Mouse (Mus musculus): ENCODE measurements around the gene Zc3h7b. TPM values are rescaled to one million over a fixed set of nuclear protein-coding genes. Genes with fewer than 3 reads are reported as not detected.

The Zc3h7b gene
- polyA plus RNA-seq, 1 experiment from 2014 or later = 63.8 TPM

DNA sequence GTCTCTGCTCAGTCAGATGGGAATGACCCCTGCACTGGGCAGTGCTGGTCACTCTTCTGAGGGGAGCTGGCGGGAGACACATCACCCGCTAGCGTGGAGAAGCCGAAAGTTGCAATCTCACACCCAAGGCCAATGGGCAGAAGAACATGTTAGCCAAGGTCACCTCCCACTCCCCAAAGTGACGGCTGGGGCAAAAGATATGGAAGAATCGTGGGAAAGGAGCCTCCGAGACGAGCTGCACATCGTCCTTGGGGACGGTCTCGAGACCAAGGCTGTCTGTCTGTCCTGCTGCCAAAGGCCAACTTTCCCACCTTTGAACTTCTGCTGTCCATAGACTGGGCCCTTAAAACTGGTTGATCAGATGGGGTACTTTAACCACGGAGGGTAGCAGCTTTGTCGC lies 42.7 kb downstream of the Zc3h7b start:
- H3K9me3 ChIP-seq (ENCODE audit: control insufficient read depth, low read length) = no peaks in the 10 kb centered on the region
- DNase-seq = no peak
- ATAC-seq (ENCODE audit: low FRiP score, low TSS enrichment) = no peak
- H3K27me3 ChIP-seq (ENCODE audit: control insufficient read depth, insufficient read depth, low read length) = no peaks in the 10 kb centered on the region
- no peak overlapping the region for H3K27ac ChIP-seq (replicated peaks; ENCODE audit: low read depth, low read length)
- no peak overlapping the region for H3K4me3 ChIP-seq (replicated peaks; ENCODE audit: low read depth, low read length)
- H3K4me1 ChIP-seq (ENCODE audit: control insufficient read depth, insufficient read depth, low read length) = no peaks in the 10 kb centered on the region
- H3K9ac ChIP-seq (replicated peaks; ENCODE audit: low read length) = no peak overlapping the region
- no peak overlapping the region for H3K4me2 ChIP-seq (ENCODE audit: low read length)
- peaks cover 84% of the 10 kb centered on the region for H3K36me3 ChIP-seq (ENCODE audit: control insufficient read depth, insufficient read depth, low read length)
- WGBS = 96% methylated on average over 13 of the region's 13 CpGs

DNA sequence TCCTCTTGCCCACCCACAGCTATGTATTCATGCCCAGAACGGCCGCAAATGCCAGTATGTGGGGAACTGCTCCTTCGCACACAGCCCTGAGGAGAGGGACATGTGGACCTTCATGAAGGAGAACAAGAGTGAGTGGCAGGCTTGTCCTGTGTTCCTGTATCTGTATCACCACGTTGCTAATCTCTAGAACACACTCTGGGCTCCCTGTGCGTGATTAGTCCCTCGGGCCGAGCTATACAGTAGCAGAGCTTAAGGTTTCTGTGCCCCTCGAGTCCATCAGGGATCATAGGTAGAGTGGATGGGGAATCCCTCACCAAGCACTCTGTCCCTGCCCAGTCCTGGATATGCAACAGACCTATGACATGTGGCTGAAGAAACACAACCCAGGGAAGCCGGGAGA lies 47.6 kb downstream of the Zc3h7b start:
- Histone ChIP-seq H3K36me3 (ENCODE audit: control insufficient read depth, insufficient read depth, low read length) (peaks cover 74% of the 10 kb centered on the region), H3K4me1 (ENCODE audit: control insufficient read depth, insufficient read depth, low read length) (no peaks in the 10 kb centered on the region), H3K4me2 (ENCODE audit: low read length) (no peak overlapping the region), H3K9ac (replicated peaks; ENCODE audit: low read length) (no peak overlapping the region), H3K4me3 (replicated peaks; ENCODE audit: low read depth, low read length) (no peak overlapping the region), H3K27me3 (ENCODE audit: control insufficient read depth, insufficient read depth, low read length) (no peaks in the 10 kb centered on the region), H3K9me3 (ENCODE audit: control insufficient read depth, low read length) (no peaks in the 10 kb centered on the region), H3K27ac (replicated peaks; ENCODE audit: low read depth, low read length) (no peak overlapping the region)
- ATAC-seq (ENCODE audit: low FRiP score, low TSS enrichment) (no peak), DNase-seq (no peak)
- 94% methylated on average over 9 of the region's 9 CpGs for WGBS

DNA sequence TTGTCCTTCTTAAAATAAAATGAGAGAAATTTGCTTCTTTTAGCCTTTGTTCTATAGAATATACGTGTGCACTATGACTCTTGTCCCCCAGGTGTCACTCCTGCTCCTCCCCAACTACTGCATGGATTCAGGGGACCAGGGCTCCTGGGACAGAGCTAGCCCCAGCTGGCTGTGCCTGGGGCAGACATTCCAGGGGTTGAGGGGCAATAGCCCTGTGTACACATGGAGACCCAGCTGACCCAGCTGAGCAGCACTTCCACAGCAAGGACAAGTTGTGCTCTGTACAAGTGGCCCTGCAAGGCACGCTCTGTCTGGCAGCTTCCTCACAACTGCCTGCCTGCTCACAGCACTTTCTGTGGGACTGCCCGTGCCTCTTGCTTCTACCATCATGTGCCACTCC lies 51.4 kb downstream of the Zc3h7b start:
- H3K36me3 ChIP-seq (ENCODE audit: control insufficient read depth, insufficient read depth, low read length) = peaks cover 53% of the 10 kb centered on the region
- H3K27me3 ChIP-seq (ENCODE audit: control insufficient read depth, insufficient read depth, low read length) = no peaks in the 10 kb centered on the region
- no peak overlapping the region for H3K27ac ChIP-seq (replicated peaks; ENCODE audit: low read depth, low read length)
- H3K4me2 ChIP-seq (ENCODE audit: low read length) = no peak overlapping the region
- 80% methylated on average over 3 of the region's 3 CpGs for WGBS
- DNase-seq (peak; percentile 31), ATAC-seq (ENCODE audit: low FRiP score, low TSS enrichment) (no peak)
- no peak overlapping the region for H3K9ac ChIP-seq (replicated peaks; ENCODE audit: low read length)
- H3K4me1 ChIP-seq (ENCODE audit: control insufficient read depth, insufficient read depth, low read length) = no peaks in the 10 kb centered on the region
- H3K4me3 ChIP-seq (replicated peaks; ENCODE audit: low read depth, low read length) = no peak overlapping the region
- H3K9me3 ChIP-seq (ENCODE audit: control insufficient read depth, low read length) = no peaks in the 10 kb centered on the region

DNA sequence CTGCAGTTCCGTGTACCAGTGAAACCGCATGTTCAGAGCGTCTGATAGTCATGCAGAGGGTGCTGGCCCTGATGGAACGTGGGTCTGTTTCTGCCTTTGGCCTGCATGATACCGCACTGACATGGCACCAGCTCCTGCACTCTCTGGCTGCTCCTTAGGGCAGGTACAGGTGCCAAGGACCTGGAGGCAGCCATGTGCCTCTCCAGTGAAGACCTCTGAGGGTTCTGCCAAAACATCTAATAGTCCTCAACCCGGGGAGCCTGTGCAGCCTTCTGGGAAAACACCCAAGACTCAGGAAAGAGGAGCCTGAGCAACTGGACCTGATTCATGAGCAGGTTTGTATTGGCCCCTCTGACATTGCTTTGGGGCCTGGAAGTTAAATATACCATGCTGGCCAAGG lies 53.0 kb downstream of the Zc3h7b start:
- Histone ChIP-seq H3K27ac (replicated peaks; ENCODE audit: low read depth, low read length) (no peak overlapping the region), H3K4me2 (ENCODE audit: low read length) (no peak overlapping the region), H3K9me3 (ENCODE audit: control insufficient read depth, low read length) (no peaks in the 10 kb centered on the region), H3K27me3 (ENCODE audit: control insufficient read depth, insufficient read depth, low read length) (no peaks in the 10 kb centered on the region), H3K4me1 (ENCODE audit: control insufficient read depth, insufficient read depth, low read length) (peaks cover 10% of the 10 kb centered on the region), H3K4me3 (replicated peaks; ENCODE audit: low read depth, low read length) (no peak overlapping the region), H3K9ac (replicated peaks; ENCODE audit: low read length) (no peak overlapping the region), H3K36me3 (ENCODE audit: control insufficient read depth, insufficient read depth, low read length) (peaks cover 37% of the 10 kb centered on the region)
- no peak for DNase-seq
- ATAC-seq (ENCODE audit: low FRiP score, low TSS enrichment) = no peak
- 89% methylated on average over 6 of the region's 6 CpGs for WGBS

DNA sequence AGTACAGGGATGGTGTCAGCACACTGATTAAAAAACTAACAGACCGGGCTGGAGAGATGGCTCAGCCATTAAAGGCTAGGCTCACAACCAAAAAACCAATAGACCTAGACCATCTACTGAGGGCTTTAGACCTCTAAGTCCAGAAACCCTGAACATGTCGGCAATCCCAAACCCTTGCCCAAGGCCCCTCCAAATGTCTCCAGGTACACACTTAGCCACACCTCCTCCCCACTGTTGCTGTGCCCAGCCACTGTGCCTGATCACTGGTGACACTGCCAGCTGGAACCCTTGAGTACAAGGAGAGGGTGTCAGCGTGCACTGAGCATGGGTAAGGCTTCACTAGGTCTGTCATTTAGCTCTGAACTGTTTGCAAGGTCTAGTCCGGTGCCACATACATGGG lies 53.6 kb downstream of the Zc3h7b start:
- Histone ChIP-seq H3K9me3 (ENCODE audit: control insufficient read depth, low read length) (no peaks in the 10 kb centered on the region), H3K27ac (replicated peaks; ENCODE audit: low read depth, low read length) (no peak overlapping the region), H3K9ac (replicated peaks; ENCODE audit: low read length) (no peak overlapping the region), H3K36me3 (ENCODE audit: control insufficient read depth, insufficient read depth, low read length) (peaks cover 32% of the 10 kb centered on the region), H3K4me1 (ENCODE audit: control insufficient read depth, insufficient read depth, low read length) (peaks cover 15% of the 10 kb centered on the region), H3K4me2 (ENCODE audit: low read length) (no peak overlapping the region), H3K27me3 (ENCODE audit: control insufficient read depth, insufficient read depth, low read length) (no peaks in the 10 kb centered on the region), H3K4me3 (replicated peaks; ENCODE audit: low read depth, low read length) (no peak overlapping the region)
- 94% methylated on average over 4 of the region's 4 CpGs for WGBS
- DNase-seq (no peak), ATAC-seq (ENCODE audit: low FRiP score, low TSS enrichment) (no peak)

DNA sequence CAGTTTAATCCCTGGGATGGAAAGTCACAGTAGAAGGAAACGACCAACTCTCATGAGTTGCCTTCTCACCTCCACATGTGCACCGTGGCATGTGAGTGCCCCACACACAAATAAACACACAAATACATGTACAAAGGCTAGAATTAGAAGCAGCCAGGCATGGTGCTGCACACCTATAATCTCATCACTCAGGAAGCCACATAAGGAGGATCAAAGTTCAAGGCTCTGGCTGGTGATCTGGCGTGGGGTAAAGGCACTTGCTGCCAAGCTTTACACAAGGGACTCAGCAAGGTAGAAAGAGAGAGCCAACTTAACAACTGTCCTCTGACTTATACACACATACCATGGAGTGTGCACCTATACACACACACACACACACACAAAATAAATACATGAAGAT lies 55.5 kb downstream of the Zc3h7b start:
- no peak overlapping the region for H3K27ac ChIP-seq (replicated peaks; ENCODE audit: low read depth, low read length)
- H3K4me1 ChIP-seq (ENCODE audit: control insufficient read depth, insufficient read depth, low read length) = peaks cover 15% of the 10 kb centered on the region
- no peak overlapping the region for H3K4me2 ChIP-seq (ENCODE audit: low read length)
- no peak for DNase-seq
- ATAC-seq (ENCODE audit: low FRiP score, low TSS enrichment) = no peak
- 92% methylated on average over 3 of the region's 3 CpGs for WGBS
- H3K36me3 ChIP-seq (ENCODE audit: control insufficient read depth, insufficient read depth, low read length) = peaks cover 16% of the 10 kb centered on the region
- no peak overlapping the region for H3K9ac ChIP-seq (replicated peaks; ENCODE audit: low read length)
- H3K9me3 ChIP-seq (ENCODE audit: control insufficient read depth, low read length) = no peaks in the 10 kb centered on the region
- no peak overlapping the region for H3K4me3 ChIP-seq (replicated peaks; ENCODE audit: low read depth, low read length)
- H3K27me3 ChIP-seq (ENCODE audit: control insufficient read depth, insufficient read depth, low read length) = no peaks in the 10 kb centered on the region

DNA sequence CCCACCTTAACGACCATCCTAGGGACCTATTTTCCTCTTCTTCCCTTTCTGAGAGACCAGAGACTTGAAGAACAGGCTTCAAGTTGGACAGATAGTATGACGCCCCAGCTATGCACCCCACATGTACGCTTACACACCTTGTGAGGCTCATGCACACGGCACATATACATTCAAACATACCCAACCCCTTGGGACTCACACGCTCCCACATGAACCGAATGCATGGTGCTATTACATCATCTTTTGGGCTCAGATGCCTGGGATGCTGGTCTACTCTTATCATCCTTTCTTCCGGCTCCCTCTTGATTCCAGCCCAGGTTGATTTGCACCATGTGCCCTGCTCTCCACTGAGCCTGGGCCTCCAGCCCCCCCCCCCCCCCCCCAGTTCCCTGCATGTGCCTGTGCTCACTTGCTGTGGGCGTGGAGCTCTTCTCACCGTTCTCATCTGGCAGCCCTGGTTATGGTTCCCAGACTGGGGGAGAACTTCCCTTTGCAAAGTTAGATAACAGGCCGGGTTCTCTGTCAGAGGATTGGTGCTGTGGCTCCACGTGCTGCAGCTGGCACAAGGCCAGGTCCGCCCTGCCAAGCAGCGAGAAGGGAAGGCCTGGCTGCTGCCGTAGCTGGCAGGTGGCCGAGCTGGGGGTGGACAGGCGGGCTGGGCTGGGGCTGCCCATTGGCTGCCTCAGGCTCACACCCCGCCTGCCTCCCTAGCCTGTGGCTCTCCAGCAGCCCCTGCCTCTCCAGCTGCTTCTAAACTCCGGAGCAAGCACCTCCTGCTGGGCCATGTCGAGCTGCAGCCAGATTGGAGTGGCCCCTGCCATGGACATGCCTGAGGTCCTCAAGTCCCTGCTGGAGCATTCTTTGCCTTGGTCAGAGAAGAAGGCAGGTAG lies 57.4 kb downstream of the Zc3h7b start, which contains the start of gene Tef:
TSS of gene Tef (plus strand) at position 421 of the 890 bp plus-strand sequence.
- 27% methylated on average over 19 of the region's 19 CpGs for WGBS
- H3K27ac ChIP-seq (replicated peaks; ENCODE audit: low read depth, low read length) = peak within 1 kb of the TSS; percentile 66
- H3K36me3 ChIP-seq (ENCODE audit: control insufficient read depth, insufficient read depth, low read length) = 0 out of 2 replicates have a peak, but pooled peaks cover 3% of the 10 kb centered on the region
- no peak within 1 kb of the TSS; the same call in 1 of the 2 replicates for H3K9ac ChIP-seq (replicated peaks; ENCODE audit: low read length)
- peaks cover 15% of the 10 kb centered on the region for H3K4me1 ChIP-seq (ENCODE audit: control insufficient read depth, insufficient read depth, low read length)
- ATAC-seq (ENCODE audit: low FRiP score, low TSS enrichment) (peak; percentile 95), DNase-seq (peak; percentile 95)
- H3K4me2 ChIP-seq (ENCODE audit: low read length) = peak within 1 kb of the TSS; percentile 50
- no peaks in the 10 kb centered on the region for H3K27me3 ChIP-seq (ENCODE audit: control insufficient read depth, insufficient read depth, low read length)
- no peaks in the 10 kb centered on the region for H3K9me3 ChIP-seq (ENCODE audit: control insufficient read depth, low read length)
- H3K4me3 ChIP-seq (replicated peaks; ENCODE audit: low read depth, low read length) = peak within 1 kb of the TSS; percentile 17

DNA sequence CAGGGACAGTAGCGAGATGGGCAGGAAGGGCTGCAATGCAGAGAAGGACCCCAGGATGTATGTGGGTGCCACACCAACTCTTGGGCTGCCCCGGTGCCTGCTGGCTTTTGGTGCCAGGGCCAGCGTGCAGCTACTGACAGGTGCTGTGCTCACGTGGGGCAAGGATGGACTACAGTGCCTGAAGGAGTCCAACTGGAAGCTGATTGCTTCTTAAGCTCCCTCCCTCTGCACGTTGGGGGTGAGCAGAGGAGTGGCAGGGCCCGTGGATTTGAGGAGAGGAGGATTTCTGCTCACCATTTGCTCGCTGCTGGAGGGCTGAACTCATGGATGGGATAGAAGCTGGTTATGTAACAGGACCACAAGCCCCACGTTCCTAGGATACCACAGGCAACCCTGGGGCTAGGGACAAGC lies 58.1 kb downstream of the Zc3h7b start:
- Histone ChIP-seq H3K9me3 (ENCODE audit: control insufficient read depth, low read length) (no peaks in the 10 kb centered on the region), H3K9ac (replicated peaks; ENCODE audit: low read length) (no peak overlapping the region; the same call in 1 of the 2 replicates), H3K36me3 (ENCODE audit: control insufficient read depth, insufficient read depth, low read length) (0 out of 2 replicates have a peak, but pooled peaks cover 3% of the 10 kb centered on the region), H3K27ac (replicated peaks; ENCODE audit: low read depth, low read length) (peak overlapping the region; percentile 66), H3K4me1 (ENCODE audit: control insufficient read depth, insufficient read depth, low read length) (peaks cover 15% of the 10 kb centered on the region), H3K27me3 (ENCODE audit: control insufficient read depth, insufficient read depth, low read length) (no peaks in the 10 kb centered on the region), H3K4me3 (replicated peaks; ENCODE audit: low read depth, low read length) (peak overlapping the region; percentile 17), H3K4me2 (ENCODE audit: low read length) (peak overlapping the region; percentile 50)
- 11% methylated on average over 8 of the region's 8 CpGs for WGBS
- ATAC-seq (ENCODE audit: low FRiP score, low TSS enrichment) (no peak; the same call in 1 of the 2 replicates), DNase-seq (no peak)

Measured in midbrain, embryonic 14.5 days (tissue).